Mouse (Mus musculus) forebrain, embryonic 10.5 days (tissue): ENCODE measurements around the gene Thada. TPM values are rescaled to one million over a fixed set of nuclear protein-coding genes. Genes with fewer than 3 reads are reported as not detected.

Experiments
- DNase-seq: peaks from one replicate; pipeline ENCODE4 v3.0.0-alpha.2; 2017; ENCODE audit warnings: low spot score; ENCODE audit errors: extremely low spot score
- H3K27ac ChIP-seq: fragments of 300-500 bp; sonication (generic); 2 replicates; pipeline ENCODE4 v1.5.1; 2016; ENCODE audit warnings: mild to moderate bottlenecking
- H3K27me3 ChIP-seq: fragments of 300-500 bp; sonication (generic); 2 replicates; pipeline ENCODE4 v1.6.1; 2016; ENCODE audit warnings: mild to moderate bottlenecking; ENCODE audit not compliant: poor library complexity, severe bottlenecking
- H3K36me3 ChIP-seq: fragments of 300-500 bp; sonication (generic); replicated peaks from 2 replicates; pipeline ENCODE4 v1.6.1; 2016; ENCODE audit warnings: mild to moderate bottlenecking, moderate library complexity
- H3K4me1 ChIP-seq: fragments of 300-500 bp; sonication (generic); 2 replicates; pipeline ENCODE4 v1.6.1; 2016
- H3K4me3 ChIP-seq: fragments of 300-500 bp; sonication (generic); 2 replicates; pipeline ENCODE4 v1.5.1; 2016; ENCODE audit warnings: mild to moderate bottlenecking, moderate library complexity
- H3K9me3 ChIP-seq: fragments of 300-500 bp; sonication (generic); 2 replicates; pipeline ENCODE4 v1.6.1; 2016; ENCODE audit warnings: mild to moderate bottlenecking, moderate library complexity
- WGBS: fragments of 180-500 bp; shearing (Covaris S2); methylation state at CpG from one replicate; pipeline ENCODE4 v1.1.7; 2016; 5-methylcytosine and 5-hydroxymethylcytosine counted together
- polyA plus RNA-seq: library from polyadenylated mRNA; unstranded; fragments of >200 nt; fragmentation: Nextera tagmentation; extraction: Ambion mirVana; gene quantifications from 2 replicates; pipeline ENCODE4 v1.2.1, GENCODE M21; 2016

Thada gene
- polyA plus RNA-seq, 1 experiment from 2014 or later = 12.1 TPM

GRCm38 (mm10) chr17:84265480-84266130 lies 200.4 kb downstream of the Thada start:
- Histone ChIP-seq H3K4me1 (no peaks in the 10 kb centered on the region), H3K27me3 (no peaks in the 10 kb centered on the region), H3K4me3 (no peak overlapping the region), H3K9me3 (no peaks in the 10 kb centered on the region), H3K27ac (no peak overlapping the region), H3K36me3 (peaks cover 19% of the 10 kb centered on the region)
- WGBS = 88% methylated on average over 5 of the region's 5 CpGs
- DNase-seq = no peak

- Histone ChIP-seq H3K27me3 (no peaks in the 10 kb centered on the region), H3K4me1 (no peaks in the 10 kb centered on the region), H3K4me3 (no peak overlapping the region), H3K27ac (0 out of 2 replicates have a peak overlapping the region, but pooled peaks have one; percentile 56), H3K9me3 (no peaks in the 10 kb centered on the region), H3K36me3 (peaks cover 9% of the 10 kb centered on the region)
- 89% methylated on average over 6 of the region's 6 CpGs for WGBS
- DNase-seq = no peak
Measured at GRCm38 (mm10) chr17:84264305-84264704, 201.7 kb downstream of the Thada start.

- Histone ChIP-seq H3K9me3 (no peaks in the 10 kb centered on the region), H3K27ac (no peak overlapping the region), H3K27me3 (no peaks in the 10 kb centered on the region), H3K4me1 (0 out of 2 replicates have a peak, but pooled peaks cover 1% of the 10 kb centered on the region), H3K4me3 (no peak overlapping the region), H3K36me3 (peaks cover 5% of the 10 kb centered on the region)
- 87% methylated on average over 5 of the region's 5 CpGs for WGBS
- DNase-seq = no peak
Measured at GRCm38 (mm10) chr17:84263591-84263990, 202.4 kb downstream of the Thada start.

GRCm38 (mm10) chr17:84262325-84262979 lies 203.6 kb downstream of the Thada start:
- H3K4me1 ChIP-seq = peaks cover 9% of the 10 kb centered on the region; the same call in 1 of the 2 replicates
- WGBS = 92% methylated on average over 9 of the region's 9 CpGs

GRCm38 (mm10) chr17:84261010-84261409 lies 205.0 kb downstream of the Thada start:
- DNase-seq = no peak
- Histone ChIP-seq H3K27me3 (no peaks in the 10 kb centered on the region), H3K4me1 (peaks cover 14% of the 10 kb centered on the region; the same call in 1 of the 2 replicates), H3K4me3 (no peak overlapping the region), H3K27ac (no peak overlapping the region), H3K9me3 (no peaks in the 10 kb centered on the region), H3K36me3 (no peaks in the 10 kb centered on the region; the same call in 1 of the 2 replicates)

More at GRCm38 (mm10) chr17:84262325-84262979, 203.6 kb downstream of the Thada start:
- Histone ChIP-seq H3K36me3 (no peaks in the 10 kb centered on the region; the same call in 1 of the 2 replicates), H3K9me3 (no peaks in the 10 kb centered on the region), H3K27ac (no peak overlapping the region), H3K4me3 (no peak overlapping the region), H3K27me3 (no peaks in the 10 kb centered on the region)
- DNase-seq = no peak

- DNase-seq = no peak
- Histone ChIP-seq H3K27me3 (no peaks in the 10 kb centered on the region), H3K4me3 (no peak overlapping the region), H3K36me3 (no peaks in the 10 kb centered on the region; the same call in 1 of the 2 replicates), H3K9me3 (no peaks in the 10 kb centered on the region), H3K27ac (no peak overlapping the region), H3K4me1 (peaks cover 19% of the 10 kb centered on the region; the same call in 1 of the 2 replicates)
Measured at GRCm38 (mm10) chr17:84260226-84260625, 205.8 kb downstream of the Thada start.

GRCm38 (mm10) chr17:84258638-84259261 lies 207.3 kb downstream of the Thada start:
- H3K4me1 ChIP-seq = peaks cover 19% of the 10 kb centered on the region
- peak overlapping the region; percentile 26; the same call in 1 of the 2 replicates for H3K27ac ChIP-seq
- WGBS = 80% methylated on average over 4 of the region's 4 CpGs
- DNase-seq = no peak
- no peak overlapping the region for H3K4me3 ChIP-seq
- no peaks in the 10 kb centered on the region; the same call in 1 of the 2 replicates for H3K36me3 ChIP-seq
- H3K27me3 ChIP-seq = no peaks in the 10 kb centered on the region
- no peaks in the 10 kb centered on the region for H3K9me3 ChIP-seq

GRCm38 (mm10) chr17:84257927-84258532 lies 208.0 kb downstream of the Thada start:
- no peak overlapping the region for H3K4me3 ChIP-seq
- 89% methylated on average over 5 of the region's 5 CpGs for WGBS
- no peak for DNase-seq
- H3K27me3 ChIP-seq = no peaks in the 10 kb centered on the region
- no peaks in the 10 kb centered on the region for H3K9me3 ChIP-seq
- H3K27ac ChIP-seq = peak overlapping the region; percentile 26; the same call in 1 of the 2 replicates
- no peaks in the 10 kb centered on the region; the same call in 1 of the 2 replicates for H3K36me3 ChIP-seq
- peaks cover 19% of the 10 kb centered on the region for H3K4me1 ChIP-seq

- H3K4me3 ChIP-seq = no peak overlapping the region
- no peaks in the 10 kb centered on the region for H3K27me3 ChIP-seq
- peak overlapping the region; percentile 31; the same call in 1 of the 2 replicates for H3K27ac ChIP-seq
- 62% methylated on average over 9 of the region's 9 CpGs for WGBS
- H3K36me3 ChIP-seq = peaks cover 10% of the 10 kb centered on the region
- H3K4me1 ChIP-seq = peaks cover 19% of the 10 kb centered on the region
- DNase-seq = no peak
- no peaks in the 10 kb centered on the region for H3K9me3 ChIP-seq
Measured at GRCm38 (mm10) chr17:84256278-84256819, 209.7 kb downstream of the Thada start.

- peak overlapping the region; percentile 62; the same call in 1 of the 2 replicates for H3K27ac ChIP-seq
- H3K4me3 ChIP-seq = no peak overlapping the region
- H3K4me1 ChIP-seq = peaks cover 19% of the 10 kb centered on the region
- 59% methylated on average over 2 of the region's 2 CpGs for WGBS
- no peak for DNase-seq
- H3K36me3 ChIP-seq = peaks cover 13% of the 10 kb centered on the region
- no peaks in the 10 kb centered on the region for H3K27me3 ChIP-seq
- H3K9me3 ChIP-seq = no peaks in the 10 kb centered on the region
Measured at GRCm38 (mm10) chr17:84255841-84256240, 210.2 kb downstream of the Thada start.

- Histone ChIP-seq H3K27ac (no peak overlapping the region), H3K4me1 (peaks cover 7% of the 10 kb centered on the region), H3K4me3 (no peak overlapping the region), H3K9me3 (no peaks in the 10 kb centered on the region), H3K36me3 (peaks cover 37% of the 10 kb centered on the region), H3K27me3 (no peaks in the 10 kb centered on the region)
- no peak for DNase-seq
- WGBS = 92% methylated on average over 3 of the region's 3 CpGs
Measured at GRCm38 (mm10) chr17:84251426-84251825, 214.6 kb downstream of the Thada start.

GRCm38 (mm10) chr17:84244182-84244920 lies 221.7 kb downstream of the Thada start:
- no peaks in the 10 kb centered on the region for H3K27me3 ChIP-seq
- H3K4me1 ChIP-seq = no peaks in the 10 kb centered on the region
- DNase-seq = no peak
- 92% methylated on average over 18 of the region's 18 CpGs for WGBS
- H3K4me3 ChIP-seq = no peak overlapping the region
- no peaks in the 10 kb centered on the region; the same call in none of the 2 replicates for H3K9me3 ChIP-seq
- no peak overlapping the region for H3K27ac ChIP-seq
- H3K36me3 ChIP-seq = peaks cover 34% of the 10 kb centered on the region
